Mouse (Mus musculus): Measurements from ENCODE around the gene Wbp1. TPM values are rescaled to one million over a fixed set of nuclear protein-coding genes. Genes with fewer than 3 reads are reported as not detected.

The Wbp1 gene
- total RNA-seq, 2 experiments from 2014 or later: 58.2 to 61.4 TPM

DNA sequence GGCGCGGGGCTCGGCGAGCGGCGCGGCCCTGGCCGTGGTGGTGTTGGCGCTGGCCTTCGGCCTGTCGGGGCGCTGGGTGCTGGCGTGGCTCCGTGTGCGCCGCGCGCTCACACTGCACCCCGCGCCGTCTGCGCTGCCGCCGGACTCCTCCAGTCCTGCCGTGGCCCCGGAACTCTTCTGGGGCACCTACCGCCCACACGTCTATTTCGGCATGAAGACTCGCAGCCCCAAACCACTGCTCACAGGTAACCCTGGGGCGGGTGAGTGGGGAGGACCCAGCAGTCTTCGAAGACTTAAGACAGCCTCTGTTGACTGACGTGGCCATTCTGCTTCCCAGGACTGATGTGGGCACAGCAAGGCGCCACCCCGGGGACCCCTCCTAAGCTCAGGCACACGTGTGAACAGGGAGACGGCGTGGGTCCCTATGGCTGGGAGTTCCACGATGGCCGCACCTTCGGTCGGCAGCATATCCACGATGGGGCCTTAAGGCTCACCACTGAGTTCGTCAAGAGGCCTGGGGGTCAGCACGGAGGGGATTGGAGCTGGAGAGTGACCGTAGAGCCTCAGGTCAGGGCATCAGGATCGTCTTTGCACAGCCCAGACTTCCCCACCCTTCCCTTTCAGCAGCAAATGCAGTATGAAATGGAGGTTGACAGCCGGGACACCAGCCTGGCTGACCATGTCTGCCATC lies 5.5 kb downstream of the Wbp1 start:
- DNase-seq: peak; percentile 19 to 20

GRCm38 (mm10) chr6:83115011-83115671 lies 6.2 kb downstream of the Wbp1 start, which contains the start of gene Mogs:
TSS of gene Mogs (plus strand) at chr6:83115496.
- peak; percentile 91 for DNase-seq

DNA sequence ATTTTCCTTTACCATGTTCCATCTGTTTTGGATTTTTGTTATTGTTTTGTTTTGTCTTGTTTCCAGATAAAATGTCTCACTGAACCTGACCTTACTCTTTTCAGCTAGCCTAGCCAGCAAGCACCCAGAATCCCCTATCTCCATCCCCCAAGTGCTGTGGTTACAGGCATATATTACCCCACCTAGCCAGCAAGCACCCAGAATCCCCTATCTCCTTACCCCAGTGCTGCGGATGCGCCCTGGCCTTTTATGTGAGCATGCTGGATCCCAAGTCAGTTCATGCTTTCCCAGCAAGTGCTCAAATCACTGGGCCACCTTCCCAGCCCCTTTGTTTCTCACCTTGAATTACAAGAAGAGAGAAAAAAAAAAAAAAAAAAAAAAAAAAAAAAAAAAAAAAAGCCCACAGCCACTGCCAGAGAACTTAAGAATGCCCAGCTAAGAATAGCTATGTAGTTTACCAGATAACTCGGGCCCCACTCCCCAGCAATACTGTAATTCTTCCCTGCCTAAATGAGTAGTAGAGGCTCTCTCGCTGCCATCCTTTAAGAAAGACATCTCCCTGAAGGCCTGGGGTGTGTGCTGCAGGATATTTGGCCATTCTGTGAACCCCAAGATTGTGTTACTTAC lies 9.7 kb downstream of the Wbp1 start:
- DNase-seq: no peak

- peak; percentile 81 to 83 for DNase-seq
Observed at GRCm38 (mm10) chr6:83108762-83109668, 12.3 kb downstream of the Wbp1 start, which contains the start of gene Mrpl53. TSS of gene Mrpl53 (plus strand) at chr6:83109040.

GRCm38 (mm10) chr6:83107566-83108400 lies 13.6 kb downstream of the Wbp1 start:
- peak; percentile 40 to 55 for DNase-seq

- DNase-seq: peak; percentile 30 to 33
Observed at GRCm38 (mm10) chr6:83104158-83104557, 17.2 kb downstream of the Wbp1 start.

DNA sequence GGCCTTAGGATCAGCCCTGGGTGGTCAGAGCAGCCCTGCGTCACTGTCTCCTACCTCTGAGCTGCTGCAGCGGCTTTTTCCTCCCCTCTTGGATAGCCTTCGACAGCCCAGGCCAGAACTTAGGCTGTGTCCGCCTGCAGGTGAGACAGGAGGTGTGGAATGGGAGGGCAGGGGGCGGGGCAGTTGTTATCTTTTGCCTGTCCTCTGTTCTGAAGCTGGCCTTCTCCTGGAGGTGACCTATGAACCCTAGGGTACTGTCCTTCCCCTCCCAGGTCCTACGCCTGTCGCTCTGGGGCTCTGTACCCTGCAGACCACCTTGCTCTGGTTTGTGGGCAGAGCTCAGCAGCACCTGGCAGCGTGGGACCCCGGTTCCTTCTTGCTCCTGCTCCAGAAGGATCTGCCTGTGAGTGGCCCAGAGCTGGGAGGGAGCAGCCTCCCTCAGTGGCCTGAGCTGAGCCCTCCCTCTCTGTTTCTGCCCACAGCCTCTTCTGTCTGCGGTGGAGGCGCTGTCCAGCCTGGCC lies 18.2 kb downstream of the Wbp1 start:
- DNase-seq: peak in 1 of 2 experiments; percentile 18

GRCm38 (mm10) chr6:83101688-83102556 lies 19.4 kb downstream of the Wbp1 start:
- DNase-seq: peak; percentile 54 to 67

DNA sequence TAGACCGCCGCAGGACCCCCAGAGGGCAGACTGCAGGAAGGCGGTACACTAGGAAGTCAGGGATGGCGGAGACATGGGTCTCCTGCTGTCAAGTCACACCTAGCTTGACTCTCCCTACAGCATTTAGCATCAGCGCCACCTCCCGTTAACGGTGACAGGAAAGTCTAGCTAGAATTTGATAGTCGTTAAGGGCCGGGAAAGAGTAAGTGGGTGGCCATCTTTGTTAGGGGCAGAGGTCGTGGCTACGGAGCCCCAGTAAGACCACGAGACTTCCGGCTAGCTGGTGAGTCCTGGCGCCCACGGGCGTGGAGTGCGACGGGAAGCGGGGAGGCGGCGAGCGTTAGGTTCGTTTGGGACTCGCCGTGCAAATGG lies 20.1 kb downstream of the Wbp1 start, which contains the start of the genes Ccdc142 and Gm42688:
Gene Ccdc142 (plus strand): TSS at position 286 of the 372 bp plus-strand sequence.
Gene Gm42688 (plus strand): TSS at position 302 of the 372 bp plus-strand sequence.
- DNase-seq: peak; percentile 84 to 86

GRCm38 (mm10) chr6:83098411-83098810 lies 22.9 kb downstream of the Wbp1 start:
- DNase-seq: no peak

DNA sequence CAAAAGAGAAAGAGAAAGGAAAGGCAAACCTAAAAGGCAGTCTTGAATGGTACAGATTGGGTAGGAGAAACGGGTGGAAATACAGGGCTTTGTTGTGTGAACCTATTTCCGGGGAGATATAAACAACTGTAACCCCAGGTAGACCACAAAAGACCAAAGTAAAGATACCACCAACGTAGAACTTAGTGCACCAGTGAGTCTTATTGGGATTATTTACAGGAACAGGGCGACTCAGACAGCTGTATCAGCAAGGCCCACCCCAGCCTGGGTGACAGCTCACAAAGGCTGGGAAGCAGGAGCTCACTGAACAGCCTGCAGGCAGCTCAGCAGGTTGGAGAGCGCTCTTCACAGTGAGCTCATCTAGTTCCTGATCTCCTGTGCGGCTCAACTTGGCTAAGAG lies 25.4 kb downstream of the Wbp1 start:
- no peak for DNase-seq

GRCm38 (mm10) chr6:83092416-83093127 lies 28.8 kb downstream of the Wbp1 start:
- no peak for DNase-seq

DNA sequence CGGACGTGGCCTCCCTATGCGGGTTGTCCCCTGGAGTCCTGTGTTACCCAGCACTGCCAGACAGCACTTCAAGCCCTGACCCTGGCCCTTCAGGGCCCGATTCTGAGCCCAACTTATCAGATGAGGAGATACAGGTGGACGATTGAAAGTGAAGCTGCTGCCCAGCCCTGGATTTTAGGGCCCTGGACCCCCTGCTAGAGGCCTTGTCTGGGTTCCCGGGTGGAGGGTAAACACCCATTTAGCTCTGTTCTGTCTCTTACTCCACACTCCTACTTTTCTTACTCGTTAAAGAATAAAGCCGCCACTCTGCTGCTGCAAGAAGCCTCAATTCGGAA lies 33.5 kb downstream of the Wbp1 start:
- no peak for DNase-seq

DNA sequence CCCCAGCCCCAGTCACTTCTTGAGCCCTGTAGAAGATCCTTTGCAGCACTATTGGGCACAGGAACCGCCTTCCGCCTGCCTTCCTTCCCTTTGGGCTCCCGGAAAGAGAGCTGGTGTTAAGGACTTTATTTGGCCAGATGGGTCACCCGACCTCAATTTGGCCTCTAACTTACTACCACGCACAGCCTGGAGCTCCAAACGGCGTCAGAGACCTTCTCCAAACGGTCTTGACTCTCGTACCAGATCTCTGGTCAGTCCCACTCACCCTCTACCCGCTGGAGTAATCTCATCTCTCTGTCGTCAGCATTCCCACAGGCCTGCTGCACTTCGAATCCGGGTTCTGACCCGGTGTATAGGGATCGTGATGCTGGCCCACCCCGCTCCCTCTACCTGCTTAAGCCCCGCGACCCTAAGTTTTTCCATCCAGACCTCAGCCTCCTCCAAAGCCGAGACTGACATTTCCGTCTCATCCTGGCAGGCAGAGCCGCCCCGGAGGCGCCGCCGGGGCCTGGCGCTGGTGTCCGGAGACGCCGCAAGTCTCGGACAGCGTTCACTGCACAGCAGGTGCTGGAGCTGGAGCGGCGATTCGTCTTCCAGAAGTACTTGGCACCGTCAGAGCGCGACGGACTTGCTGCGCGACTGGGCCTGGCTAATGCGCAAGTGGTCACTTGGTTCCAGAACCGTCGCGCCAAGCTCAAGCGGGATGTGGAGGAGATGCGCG lies 34.0 kb downstream of the Wbp1 start:
- no peak for DNase-seq

DNA sequence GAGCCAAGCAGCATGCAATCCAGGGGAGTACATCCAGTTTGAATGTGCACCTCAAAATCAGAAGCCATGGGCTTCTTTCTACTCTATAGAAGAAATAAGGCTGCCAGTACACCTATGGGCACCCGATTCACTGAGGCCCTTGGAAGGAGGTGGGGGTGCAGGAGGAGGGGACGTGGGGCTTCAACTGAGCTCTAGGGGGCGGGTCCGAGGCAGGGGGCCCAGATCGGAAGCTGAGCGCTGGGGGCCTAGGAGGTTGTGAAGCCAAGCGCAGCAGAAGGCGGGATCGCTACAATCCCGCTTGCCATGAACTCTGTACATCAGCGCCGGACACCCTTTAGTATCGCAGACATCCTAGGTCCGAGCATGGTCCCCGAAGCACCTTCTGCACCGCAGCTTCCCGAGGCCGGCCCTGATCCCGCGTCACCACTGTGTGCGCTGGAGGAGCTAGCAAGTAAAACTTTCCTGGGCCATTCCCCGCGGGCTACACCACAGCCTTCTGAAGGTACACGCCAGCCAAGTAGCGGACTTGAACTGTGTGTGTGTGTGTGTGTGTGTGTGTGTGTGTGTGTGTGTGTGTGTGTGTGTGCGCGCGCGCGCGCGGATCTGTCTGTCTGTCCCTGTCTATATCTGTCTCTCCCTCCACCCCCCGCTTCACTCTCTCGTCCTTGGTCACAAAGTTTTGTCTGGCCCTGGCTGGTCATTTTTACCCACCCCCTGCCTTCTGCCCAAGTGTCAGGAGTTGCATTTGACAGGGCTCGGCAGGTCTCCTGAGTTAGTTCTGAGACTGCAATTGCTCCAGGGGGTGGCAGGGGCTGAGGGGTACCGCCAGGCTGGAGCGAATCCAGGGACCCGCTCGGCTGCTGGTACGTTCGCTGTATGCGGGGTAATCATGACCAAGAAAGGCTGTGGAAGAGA lies 35.0 kb downstream of the Wbp1 start, which contains the start of gene Lbx2:
Gene Lbx2 (plus strand): TSS at position 247 of the 915 bp plus-strand sequence.
- DNase-seq: no peak

DNA sequence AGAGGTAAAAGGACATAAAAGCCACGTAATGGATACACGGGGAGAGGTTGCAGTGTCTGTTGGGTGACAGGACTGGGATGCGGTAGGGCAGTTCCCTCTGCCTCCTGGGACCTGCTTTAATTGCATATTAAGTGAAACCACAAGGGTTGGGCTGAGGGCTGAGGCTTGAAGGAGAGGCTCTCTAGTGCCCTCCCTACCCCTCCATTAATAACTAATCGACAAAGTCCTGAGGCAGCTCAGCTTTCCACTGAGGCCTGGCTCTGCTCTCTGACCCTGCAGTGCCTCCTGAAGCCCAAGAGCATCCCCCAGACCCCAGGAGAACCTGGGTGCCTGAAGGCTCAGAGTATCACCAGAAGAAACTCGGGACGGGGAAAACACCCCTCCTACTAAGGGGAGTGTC lies 36.9 kb downstream of the Wbp1 start:
- no peak for DNase-seq

DNA sequence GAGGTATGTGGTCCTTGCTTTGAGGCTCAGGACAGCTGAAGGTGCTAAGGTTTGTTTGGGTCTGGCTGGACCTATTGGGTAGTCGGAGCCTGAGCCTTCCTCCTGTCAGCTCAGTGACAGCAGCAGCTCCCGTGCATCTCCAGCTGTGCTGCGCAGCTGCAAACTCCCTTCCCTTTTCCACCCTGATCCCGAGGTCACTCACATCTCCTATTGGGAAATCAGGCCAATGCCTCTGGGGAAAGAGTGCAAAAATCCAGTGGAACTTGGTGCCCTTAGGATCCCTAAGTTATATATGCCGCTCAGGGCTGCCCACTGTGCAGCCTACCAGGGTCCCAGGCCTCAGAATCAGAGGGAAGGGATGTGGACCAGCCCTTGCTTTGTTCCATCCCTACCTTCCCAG lies 37.9 kb downstream of the Wbp1 start:
- no peak for DNase-seq

DNA sequence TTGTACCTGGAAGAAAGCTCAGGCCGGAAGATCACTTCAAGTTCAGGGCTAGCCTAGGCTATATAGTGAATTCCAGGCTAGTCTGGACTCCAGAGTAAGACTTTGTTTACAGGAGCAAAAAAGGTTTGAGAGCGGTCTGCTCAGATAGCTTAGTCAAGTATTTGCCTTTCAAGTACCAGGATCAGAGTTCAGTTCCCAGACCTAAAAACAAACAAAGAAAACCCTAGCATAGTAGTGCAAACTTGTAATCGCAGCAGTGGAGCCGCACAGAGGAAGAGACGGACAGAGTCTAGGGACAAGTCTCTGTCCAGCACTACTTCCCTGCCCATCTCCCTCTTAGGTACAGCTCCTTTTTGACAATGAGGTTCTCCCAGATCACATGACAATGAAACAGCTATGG lies 41.1 kb downstream of the Wbp1 start:
- DNase-seq: no peak
